Mouse (Mus musculus) layer of hippocampus, adult 2 months (tissue): Measurements from ENCODE around the gene Siglec1. TPM values are rescaled to one million over a fixed set of nuclear protein-coding genes. Genes with fewer than 3 reads are reported as not detected.
A peak's percentile ranks its signal among the peaks of the same experiment; 100 is the strongest.

Experiments used
- DNase-seq, 2 experiments: peaks; one replicate each; pipeline ENCODE4 v3.0.0; 2022; ENCODE audit warnings: low spot score in 2 of 2
- H3K27ac ChIP-seq: fragments of 200-600 bp; 2 replicates; pipeline ENCODE4 v1.8.1; 2022
- H3K4me3 ChIP-seq: fragments of 200-600 bp; 2 replicates; pipeline ENCODE4 v1.8.1; 2022; ENCODE audit warnings: mild to moderate bottlenecking
- CTCF ChIP-seq: fragments of 200-600 bp; conservative IDR thresholded peaks from 2 replicates; pipeline ENCODE4 v1.8.1; 2022; ENCODE audit warnings: antibody characterized with exemption, mild to moderate bottlenecking, moderate library complexity
- total RNA-seq, 2 experiments: library from RNA; stranded (reverse); gene quantifications; 2 replicates each; pipeline ENCODE4 v1.2.3; 2021

Gene Siglec1
- total RNA-seq, 2 experiments from 2014 or later = 0.20 to 0.46 TPM

DNA sequence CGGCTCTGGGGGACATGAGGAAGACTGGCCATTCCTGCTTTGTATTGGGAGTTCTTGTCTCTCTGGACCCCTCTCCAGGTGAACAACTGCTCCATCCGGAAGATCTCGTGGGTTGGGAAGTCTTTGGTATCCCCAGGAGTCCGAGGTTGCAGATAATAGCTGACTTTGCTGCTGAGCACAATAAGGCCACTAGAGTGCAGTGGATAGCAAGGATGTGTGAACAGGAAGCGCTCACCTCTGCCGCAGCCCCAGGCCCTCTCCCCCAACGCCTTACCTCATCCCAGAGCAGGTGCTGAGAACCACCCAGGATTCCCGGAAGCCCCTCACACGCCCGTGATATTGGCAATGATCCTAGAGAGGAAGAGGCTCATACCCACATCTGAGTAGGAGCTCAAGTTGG lies 30.4 kb downstream of the Siglec1 start:
- DNase-seq = no peak
- TF ChIP-seq CTCF = peak; percentile 61
- no peak overlapping the region for H3K27ac ChIP-seq
- no peak overlapping the region for H3K4me3 ChIP-seq

DNA sequence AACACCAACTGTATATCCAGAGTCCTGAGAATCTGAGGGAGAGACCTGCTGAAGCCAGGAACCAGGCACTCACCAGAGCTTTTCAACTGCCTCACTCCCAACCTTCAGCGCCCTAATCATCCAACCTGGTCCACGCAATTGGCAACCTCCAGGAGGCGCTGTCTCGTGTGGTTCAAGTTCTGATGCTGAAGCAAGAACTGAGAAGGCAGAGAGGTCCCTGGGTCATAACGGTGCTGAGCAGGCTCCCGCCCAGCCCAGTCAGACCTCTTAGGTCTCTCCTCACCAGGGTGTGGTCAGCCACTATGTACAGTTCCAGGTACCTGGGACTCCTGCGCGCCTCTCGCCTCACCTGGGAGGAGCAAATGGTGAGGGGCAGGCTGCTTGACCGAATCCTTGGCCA lies 30.9 kb downstream of the Siglec1 start:
- TF ChIP-seq CTCF = peak; percentile 72
- no peak overlapping the region for H3K27ac ChIP-seq
- peak in 1 of 2 experiments; percentile 37 for DNase-seq
- H3K4me3 ChIP-seq = no peak overlapping the region

- DNase-seq = no peak
- H3K27ac ChIP-seq = no peak overlapping the region
- H3K4me3 ChIP-seq = no peak overlapping the region
- no peak for TF ChIP-seq CTCF
Measured at GRCm38 (mm10) chr2:131054646-131055264, 31.8 kb downstream of the Siglec1 start.

DNA sequence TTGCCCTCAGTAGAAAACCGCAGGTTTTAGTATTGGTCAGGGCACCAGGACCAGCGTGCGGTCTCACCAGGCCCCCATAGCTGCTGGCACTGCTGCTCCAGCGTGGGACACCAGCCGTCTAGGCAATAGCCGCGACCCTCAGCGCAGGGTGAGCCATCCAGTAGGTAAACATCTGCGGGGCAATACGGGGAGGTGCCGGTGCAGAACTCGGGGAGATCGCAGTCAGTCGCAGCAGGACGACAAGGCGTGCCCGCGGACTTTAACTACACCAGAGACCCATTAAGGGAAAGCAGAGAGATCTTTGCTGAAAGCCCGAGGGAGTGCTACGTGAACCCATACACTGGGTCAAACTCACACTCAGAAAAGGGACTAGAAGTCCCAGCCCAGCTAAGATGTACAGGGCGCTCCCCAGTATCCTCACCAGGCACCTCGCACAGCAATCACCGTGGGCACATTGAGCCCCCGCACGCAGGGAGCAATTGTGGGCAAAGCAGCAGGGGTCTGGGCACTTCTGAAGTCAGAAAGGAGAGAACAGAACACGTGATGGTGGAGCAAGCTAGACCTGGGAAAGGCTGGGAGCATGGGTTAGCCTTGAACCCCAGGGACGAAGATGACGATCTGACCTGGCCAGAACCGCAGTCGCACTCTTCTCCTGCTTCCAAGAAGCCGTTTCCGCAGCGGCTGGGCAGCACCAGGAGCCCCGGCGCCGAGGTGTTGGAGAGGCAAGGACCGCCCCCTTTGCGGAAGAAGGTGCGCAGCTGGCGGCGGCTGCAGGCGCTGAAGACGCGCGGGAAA lies 32.5 kb downstream of the Siglec1 start:
- H3K27ac ChIP-seq = no peak overlapping the region
- no peak overlapping the region for H3K4me3 ChIP-seq
- TF ChIP-seq CTCF = no peak
- no peak for DNase-seq

- DNase-seq = no peak
- H3K27ac ChIP-seq = no peak overlapping the region
- no peak overlapping the region for H3K4me3 ChIP-seq
- TF ChIP-seq CTCF = no peak
Measured at GRCm38 (mm10) chr2:131052862-131053418, 33.6 kb downstream of the Siglec1 start.

DNA sequence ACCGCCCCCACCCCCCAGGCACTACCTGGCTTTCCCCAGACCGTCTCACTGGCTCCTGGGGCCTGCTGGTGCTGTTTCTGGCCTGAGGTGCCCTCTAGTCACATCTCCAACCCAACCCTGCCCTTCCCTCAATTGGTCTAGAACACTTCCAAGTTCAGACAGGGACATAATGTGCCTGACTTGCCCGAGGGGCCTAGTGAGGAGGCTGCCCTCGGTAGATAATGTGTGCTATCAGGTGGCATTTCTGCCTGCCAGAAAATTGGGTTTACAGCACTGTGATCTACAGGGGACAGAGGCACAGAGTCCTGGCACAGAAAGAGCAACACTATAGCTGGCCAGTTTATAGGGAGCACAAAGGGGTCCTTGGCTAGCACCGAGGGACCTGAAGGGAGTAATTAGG lies 34.5 kb downstream of the Siglec1 start:
- Histone ChIP-seq H3K27ac (no peak overlapping the region), H3K4me3 (no peak overlapping the region)
- TF ChIP-seq CTCF = no peak
- no peak for DNase-seq

- TF ChIP-seq CTCF = no peak
- Histone ChIP-seq H3K4me3 (no peak overlapping the region), H3K27ac (no peak overlapping the region)
- no peak for DNase-seq
Measured at GRCm38 (mm10) chr2:131046025-131046424, 40.5 kb downstream of the Siglec1 start.

- no peak for TF ChIP-seq CTCF
- Histone ChIP-seq H3K27ac (no peak overlapping the region), H3K4me3 (no peak overlapping the region)
- no peak for DNase-seq
Measured at GRCm38 (mm10) chr2:131044989-131045720, 41.4 kb downstream of the Siglec1 start.

DNA sequence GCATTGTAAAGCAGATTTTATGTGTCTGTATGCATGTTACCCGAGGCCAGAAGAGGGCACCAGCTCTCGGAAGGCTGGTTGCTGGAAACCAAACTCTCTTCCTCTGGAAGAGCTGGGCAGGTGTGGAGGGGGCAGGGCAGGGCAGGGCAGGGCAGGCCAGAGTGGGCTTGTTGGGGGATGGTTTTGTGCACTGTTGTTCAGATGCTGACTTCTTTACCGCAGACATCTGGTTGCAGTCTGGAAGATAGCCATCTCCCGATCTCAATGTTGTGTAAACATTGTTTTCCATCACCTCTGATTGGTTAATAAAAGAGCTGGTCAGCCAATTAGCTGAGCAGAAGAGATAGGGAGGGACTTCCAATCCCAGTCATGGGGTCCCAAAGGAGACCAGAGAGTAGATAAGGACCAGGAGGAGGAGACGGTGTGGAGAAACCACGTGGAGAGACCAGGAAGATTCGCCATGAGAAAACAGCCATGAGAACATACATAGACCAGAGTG lies 42.2 kb downstream of the Siglec1 start:
- DNase-seq = no peak
- no peak overlapping the region for H3K4me3 ChIP-seq
- no peak overlapping the region for H3K27ac ChIP-seq
- peak; percentile 18; the same call in 1 of the 2 replicates for TF ChIP-seq CTCF

GRCm38 (mm10) chr2:131042988-131043387 lies 43.6 kb downstream of the Siglec1 start, which contains the start of gene Gfra4:
TSS of gene Gfra4 (minus strand) at chr2:131043088.
- DNase-seq = no peak
- no peak for TF ChIP-seq CTCF
- H3K27ac ChIP-seq = peak within 1 kb of the TSS; percentile 96
- peak within 1 kb of the TSS; percentile 68 for H3K4me3 ChIP-seq

GRCm38 (mm10) chr2:131040854-131041825 lies 45.4 kb downstream of the Siglec1 start:
- no peak for TF ChIP-seq CTCF
- H3K4me3 ChIP-seq = peak overlapping the region; percentile 68
- H3K27ac ChIP-seq = peak overlapping the region; percentile 96
- DNase-seq = peak; percentile 73 to 74

DNA sequence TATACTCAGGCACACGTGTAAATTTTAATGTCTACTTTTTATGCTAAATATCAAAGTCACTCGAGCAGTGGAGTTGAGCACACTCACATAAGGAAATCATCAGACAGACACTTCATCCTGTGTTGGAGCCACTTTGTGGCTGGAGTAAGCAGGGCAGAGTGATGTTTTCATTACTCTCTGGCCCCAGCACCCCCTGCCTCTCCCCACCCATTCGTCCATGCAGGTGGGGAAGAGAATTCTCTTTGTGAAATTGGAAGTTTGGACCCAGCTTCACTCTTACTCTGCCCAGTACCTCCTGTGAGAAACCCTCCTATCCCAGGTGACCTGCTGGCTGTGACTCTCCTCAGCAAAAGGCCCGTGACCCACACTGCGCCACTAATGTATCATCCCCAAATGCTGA lies 47.9 kb downstream of the Siglec1 start:
- no peak for TF ChIP-seq CTCF
- no peak for DNase-seq
- Histone ChIP-seq H3K27ac (peak overlapping the region; percentile 84; the same call in 1 of the 2 replicates), H3K4me3 (no peak overlapping the region)
